Mouse (Mus musculus) brain, embryonic 14.5 days (tissue): ENCODE measurements around the gene Sash1.

ENCODE experiments used
- CTCF ChIP-seq: fragments of 200-500 bp; IDR thresholded peaks from 2 replicates; pipeline ENCODE4 v1.5.1; 2012; ENCODE audit warnings: inconsistent platforms, mild to moderate bottlenecking, moderate library complexity, borderline replicate concordance; ENCODE audit not compliant: insufficient read depth, insufficient read length; ENCODE audit errors: extremely low read depth
- POLR2A ChIP-seq: fragments of 200-500 bp; IDR thresholded peaks from 2 replicates; pipeline ENCODE4 v1.6.1; 2012; ENCODE audit warnings: mild to moderate bottlenecking, inconsistent platforms, borderline replicate concordance; ENCODE audit not compliant: poor library complexity, insufficient read depth, insufficient read length, severe bottlenecking; ENCODE audit errors: extremely low read depth

DNA sequence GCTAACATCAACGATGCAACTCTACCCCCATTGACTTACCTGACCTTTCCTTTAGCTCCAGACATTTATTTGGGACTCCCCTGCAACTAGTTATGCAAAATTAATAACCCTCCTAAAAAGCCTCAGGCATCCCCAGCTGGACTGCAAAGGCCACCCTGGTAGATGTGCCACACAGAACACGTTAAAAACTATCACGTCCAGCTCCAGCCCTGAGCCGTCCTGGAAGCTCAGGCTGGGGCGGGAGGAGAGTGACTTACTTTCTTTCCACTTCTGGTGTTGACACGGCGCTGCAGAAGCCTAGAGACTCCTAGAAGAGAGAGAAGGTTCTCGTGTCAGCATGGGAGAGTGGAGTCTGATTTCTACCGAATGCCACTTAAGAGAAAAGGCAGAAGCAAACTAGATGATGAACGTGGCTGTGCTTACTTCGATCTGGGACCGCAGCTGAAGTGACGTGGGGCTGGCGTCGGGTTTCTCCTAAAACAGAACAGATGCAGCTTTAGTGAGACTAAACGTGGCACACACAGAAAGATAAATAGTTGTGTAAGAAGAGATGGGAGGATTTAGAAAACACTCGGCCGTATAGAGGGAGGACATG, 71.8 kb downstream of the Sash1 start:
- TF ChIP-seq POLR2A (no peak), CTCF (no peak)
